19 mouse cellular contexts compared by ENCODE assay signal in genomic region chr11:67496796-67497195, GRCm38 (mm10).
"Had no signal": no experiment of that assay in that cellular context is flagged by ENCODE, and none has a peak within 500 bp of the region (broad histone marks: within the 10 kb centered on the region; RNA-seq: fewer than 3 reads in every experiment).

No protein-coding gene starts in this region.

- H3K27ac ChIP-seq: liver, embryonic 13.5 days; liver, embryonic 15.5 days; midbrain, embryonic 13.5 days; midbrain, embryonic 15.5 days; neural tube, embryonic 13.5 days; neural tube, embryonic 15.5 days had no signal

- H3K9me3 ChIP-seq: liver, embryonic 13.5 days; liver, embryonic 15.5 days; midbrain, embryonic 13.5 days; midbrain, embryonic 15.5 days; neural tube, embryonic 13.5 days; neural tube, embryonic 15.5 days had no signal

- DNase-seq: liver, embryonic 13.5 days; liver, postnatal 0 days; lung, embryonic 14.5 days; lung, postnatal 10 days; lung, postnatal 4 days; retina, postnatal 1 day; right cerebral cortex, adult 18-20 months; right cerebral cortex, postnatal 25 days; right cerebral cortex, postnatal 4 days; spleen, adult 18-20 months; thymus, adult 2 months; thymus, postnatal 25 days; thymus, postnatal 4 days had no signal

- H3K36me3 ChIP-seq: liver, embryonic 13.5 days; liver, embryonic 15.5 days; midbrain, embryonic 13.5 days; midbrain, embryonic 15.5 days; neural tube, embryonic 13.5 days; neural tube, embryonic 15.5 days had no signal

- H3K4me1 ChIP-seq: liver, embryonic 13.5 days; liver, embryonic 15.5 days; midbrain, embryonic 13.5 days; midbrain, embryonic 15.5 days; neural tube, embryonic 13.5 days; neural tube, embryonic 15.5 days had no signal

- ATAC-seq: liver, postnatal 0 days; midbrain, embryonic 13.5 days; midbrain, embryonic 15.5 days had no signal

- H3K4me3 ChIP-seq: liver, embryonic 13.5 days; liver, embryonic 15.5 days; midbrain, embryonic 13.5 days; midbrain, embryonic 15.5 days; neural tube, embryonic 13.5 days; neural tube, embryonic 15.5 days had no signal

- H3K27me3 ChIP-seq: liver, embryonic 13.5 days; liver, embryonic 15.5 days; midbrain, embryonic 13.5 days; midbrain, embryonic 15.5 days; neural tube, embryonic 13.5 days; neural tube, embryonic 15.5 days had no signal

- H3K4me2 ChIP-seq: liver, embryonic 13.5 days; liver, embryonic 15.5 days; lung, embryonic 14.5 days; midbrain, embryonic 11.5 days; midbrain, embryonic 13.5 days; midbrain, embryonic 15.5 days; neural tube, embryonic 13.5 days; neural tube, embryonic 15.5 days had no signal

- H3K9ac ChIP-seq: liver, embryonic 13.5 days; liver, embryonic 15.5 days; liver, postnatal 0 days; lung, embryonic 14.5 days; midbrain, embryonic 13.5 days; midbrain, embryonic 15.5 days; neural tube, embryonic 13.5 days; neural tube, embryonic 15.5 days had no signal
